Mouse (Mus musculus) bone marrow macrophage, adult 2 months (primary cell): ENCODE measurements around the gene Myo1b.

Source experiments
- CTCF ChIP-seq: IDR thresholded peaks from 2 replicates; pipeline ENCODE4 v1.5.1; 2012; ENCODE audit warnings: low read depth, mild to moderate bottlenecking, low read length, moderate library complexity
- POLR2A ChIP-seq: IDR thresholded peaks from 2 replicates; pipeline ENCODE4 v1.6.1; 2012; ENCODE audit warnings: mild to moderate bottlenecking, low read depth, low read length, borderline replicate concordance

DNA sequence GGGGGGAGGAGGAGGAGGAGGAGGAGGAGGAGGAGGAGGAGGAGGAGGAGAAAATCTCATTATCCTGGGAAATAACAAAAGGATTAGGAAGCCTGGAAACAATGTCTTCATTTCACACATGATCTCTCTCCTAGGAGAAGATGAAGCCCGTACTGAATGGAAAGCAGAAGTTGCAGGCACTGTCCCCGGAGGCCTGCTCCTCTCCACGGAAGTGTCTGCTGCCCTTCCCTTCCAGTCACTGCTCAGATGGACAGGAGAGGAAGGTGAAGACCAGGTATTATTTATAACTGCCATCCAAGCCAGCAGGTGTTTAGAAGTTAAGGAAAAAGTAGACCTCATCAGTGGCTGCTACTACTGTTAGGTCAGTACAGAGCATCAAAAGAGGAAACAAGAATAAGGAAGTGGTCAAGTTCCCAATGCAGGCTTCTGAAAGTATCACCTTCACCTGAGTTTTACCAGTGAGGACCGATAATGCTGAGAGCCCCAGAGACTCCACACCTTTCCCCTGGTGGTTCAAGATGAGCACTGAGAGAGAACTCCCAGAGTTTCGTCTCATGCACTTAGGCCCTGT lies 110.7 kb downstream of the Myo1b start:
- TF ChIP-seq CTCF (no peak), POLR2A (no peak)
